Mouse (Mus musculus): Measurements from ENCODE around the gene Traf2. TPM values are rescaled to one million over a fixed set of nuclear protein-coding genes. Genes with fewer than 3 reads are reported as not detected.

Traf2 gene
- total RNA-seq, 4 experiments from 2014 or later: 10.1 to 12.1 (median 10.7) TPM

GRCm38 (mm10) chr2:25549021-25549991 is 2.6 kb upstream of the Traf2 start:
- DNase-seq (ENCODE audit: low spot score in 2 of 2): peak in 1 of 2 experiments; percentile 5

GRCm38 (mm10) chr2:25545996-25546810 is 537 bp downstream of the Traf2 start:
- DNase-seq (ENCODE audit: low spot score in 2 of 2): no peak

GRCm38 (mm10) chr2:25541644-25542367 is 4.9 kb downstream of the Traf2 start:
- DNase-seq (ENCODE audit: low spot score in 2 of 2): no peak

- DNase-seq (ENCODE audit: low spot score in 2 of 2): no peak
Observed at GRCm38 (mm10) chr2:25540541-25540948, 6.2 kb downstream of the Traf2 start.

GRCm38 (mm10) chr2:25536531-25536930 is 10.2 kb downstream of the Traf2 start:
- no peak for DNase-seq (ENCODE audit: low spot score in 2 of 2)

GRCm38 (mm10) chr2:25534866-25535182 is 11.9 kb downstream of the Traf2 start:
- DNase-seq (ENCODE audit: low spot score in 2 of 2): no peak

GRCm38 (mm10) chr2:25534178-25534865 is 12.4 kb downstream of the Traf2 start:
- DNase-seq (ENCODE audit: low spot score in 2 of 2): peak in 1 of 2 experiments; percentile 38

- no peak for DNase-seq (ENCODE audit: low spot score in 2 of 2)
Observed at GRCm38 (mm10) chr2:25533707-25534106, 13.0 kb downstream of the Traf2 start.

- DNase-seq (ENCODE audit: low spot score in 2 of 2): no peak
Observed at GRCm38 (mm10) chr2:25526510-25527302, 20.0 kb downstream of the Traf2 start.

- no peak for DNase-seq (ENCODE audit: low spot score in 2 of 2)
Observed at GRCm38 (mm10) chr2:25509912-25510311, 36.8 kb downstream of the Traf2 start.

GRCm38 (mm10) chr2:25506964-25507363 is 39.8 kb downstream of the Traf2 start:
- DNase-seq (ENCODE audit: low spot score in 2 of 2): no peak

GRCm38 (mm10) chr2:25505860-25506259 is 40.9 kb downstream of the Traf2 start:
- no peak for DNase-seq (ENCODE audit: low spot score in 2 of 2)

- DNase-seq (ENCODE audit: low spot score in 2 of 2): no peak
Observed at GRCm38 (mm10) chr2:25505000-25505399, 41.7 kb downstream of the Traf2 start.

GRCm38 (mm10) chr2:25504538-25504937 is 42.2 kb downstream of the Traf2 start:
- DNase-seq (ENCODE audit: low spot score in 2 of 2): no peak

- DNase-seq (ENCODE audit: low spot score in 2 of 2): no peak
Observed at GRCm38 (mm10) chr2:25502726-25503125, 44.0 kb downstream of the Traf2 start.

GRCm38 (mm10) chr2:25501593-25502486 is 44.9 kb downstream of the Traf2 start, which contains the start of gene C8g:
C8g (minus strand) TSS chr2:25501719.
- DNase-seq (ENCODE audit: low spot score in 2 of 2): no peak

GRCm38 (mm10) chr2:25500576-25501405 is 45.9 kb downstream of the Traf2 start, which contains the start of gene Fbxw5:
Fbxw5 (plus strand) TSS chr2:25500750.
- peak; percentile 72 to 80 for DNase-seq (ENCODE audit: low spot score in 2 of 2)

GRCm38 (mm10) chr2:25500071-25500575 is 46.6 kb downstream of the Traf2 start:
- no peak for DNase-seq (ENCODE audit: low spot score in 2 of 2)
